Mouse (Mus musculus) thymus, postnatal 25 days (tissue): ENCODE measurements around the gene Gm45521.
"Not testable (repeated sequence)": the region's sequence is repeated elsewhere in the genome, so short reads cannot be mapped to it uniquely, and the experiment has no call there.

ENCODE experiments used
- DNase-seq: peaks from one replicate; pipeline ENCODE4 v3.0.0; 2022

Gm45521 gene

DNA sequence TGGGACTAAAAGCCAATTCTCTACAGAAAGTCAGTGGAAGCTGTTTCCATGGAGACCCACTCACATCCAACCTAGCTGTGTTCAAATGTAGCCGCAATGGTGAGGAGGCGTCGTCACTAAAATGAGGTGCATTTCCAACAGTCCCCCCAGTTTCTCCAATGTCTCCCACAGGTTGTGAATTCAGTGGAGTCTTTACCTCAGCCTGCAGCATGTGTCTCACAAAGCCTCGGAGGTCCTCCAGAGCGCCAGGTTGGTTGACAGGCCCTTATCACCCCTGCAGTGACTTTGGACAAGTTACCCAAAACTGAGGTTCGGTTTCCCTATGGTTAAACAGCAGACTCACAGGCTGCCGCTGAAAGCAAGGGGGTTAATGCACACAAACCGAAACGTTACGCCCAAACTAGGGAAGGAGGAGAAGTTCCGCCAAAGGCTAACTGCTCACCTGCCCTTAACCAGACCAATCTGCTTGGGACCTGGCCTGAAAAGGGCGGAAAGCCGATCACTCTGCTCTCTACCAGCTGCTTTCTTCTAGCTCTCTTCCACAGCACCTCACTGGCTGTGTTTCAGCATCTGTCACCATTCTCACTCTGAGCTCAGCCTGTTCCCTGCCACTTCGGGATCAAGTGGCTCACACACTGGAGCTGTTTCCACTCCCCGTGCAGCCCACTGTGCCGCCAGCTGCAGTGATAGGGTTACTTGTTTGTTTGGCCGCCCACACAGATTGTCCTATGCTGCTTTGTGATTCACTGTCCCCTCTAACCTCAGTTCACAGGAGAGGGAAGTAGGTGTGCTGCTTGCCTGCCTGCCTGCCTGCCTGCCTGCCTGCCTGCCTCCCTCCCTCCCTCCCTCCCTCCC is 44.0 kb downstream of the Gm45521 start:
- no peak for DNase-seq

DNA sequence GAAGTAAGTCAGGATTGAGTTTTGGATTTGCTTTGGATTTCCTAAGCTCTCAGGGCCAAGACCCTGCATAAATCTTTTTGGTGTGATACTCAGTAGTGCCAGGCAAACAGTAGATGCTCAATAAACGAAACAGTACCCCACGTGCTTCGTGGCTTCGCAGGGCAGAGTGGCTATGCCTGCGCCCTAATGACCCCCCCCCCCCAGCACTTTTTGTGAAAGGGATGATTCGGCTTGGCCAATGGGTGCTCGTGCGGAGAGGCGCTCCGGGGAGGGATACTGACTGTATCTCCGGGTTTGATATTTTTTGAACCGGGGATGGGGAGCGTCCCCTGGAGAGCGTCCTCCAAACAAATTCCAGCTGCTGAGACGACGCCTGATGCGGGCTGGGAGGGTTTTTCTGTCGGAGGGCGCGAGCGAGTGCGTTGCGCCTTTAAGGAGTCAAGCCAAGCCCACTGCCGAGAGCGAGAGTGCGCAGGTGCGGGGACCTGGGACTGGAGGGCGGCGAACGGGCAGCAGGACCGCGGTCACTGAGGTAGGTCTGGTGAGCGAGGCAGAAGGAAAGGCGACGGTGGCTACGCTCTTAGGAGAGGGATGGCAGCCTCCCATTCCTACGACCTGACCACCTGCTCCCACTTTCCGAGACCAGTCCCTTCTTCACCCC is 45.5 kb downstream of the Gm45521 start, which contains the start of gene Abhd6:
Gene Abhd6, plus strand, starts transcription at position 471 of the 661 bp plus-strand sequence.
- peak; percentile 81 for DNase-seq

DNA sequence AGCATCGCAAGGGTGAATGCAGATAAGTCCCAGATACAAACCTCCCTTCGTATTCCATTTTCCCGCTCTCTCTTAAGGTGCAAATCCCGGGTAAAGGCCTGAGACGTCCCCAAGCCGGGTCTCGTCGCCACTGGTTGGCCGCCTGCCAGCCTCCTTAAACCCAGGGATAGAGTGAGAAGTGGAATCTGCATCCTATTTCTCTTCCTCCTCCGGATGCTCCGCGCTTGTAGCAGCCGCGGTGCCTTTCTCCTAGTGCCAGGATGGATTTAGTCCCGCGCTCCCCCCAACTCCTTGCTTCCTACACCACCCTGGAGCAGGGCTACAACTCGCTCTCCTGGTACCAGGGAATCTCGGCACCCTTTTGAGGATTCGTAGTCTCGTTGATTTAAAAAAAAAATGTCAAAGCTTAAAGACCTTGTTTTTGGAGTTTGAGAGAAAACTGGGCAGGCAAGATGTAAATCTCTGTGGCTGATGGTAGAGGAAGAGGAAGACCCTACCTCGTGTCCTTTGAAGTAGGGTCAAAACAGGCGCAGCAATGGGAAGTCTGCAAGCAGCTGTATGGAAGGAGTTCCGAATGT is 46.1 kb downstream of the Gm45521 start:
- DNase-seq, result peak; percentile 14

DNA sequence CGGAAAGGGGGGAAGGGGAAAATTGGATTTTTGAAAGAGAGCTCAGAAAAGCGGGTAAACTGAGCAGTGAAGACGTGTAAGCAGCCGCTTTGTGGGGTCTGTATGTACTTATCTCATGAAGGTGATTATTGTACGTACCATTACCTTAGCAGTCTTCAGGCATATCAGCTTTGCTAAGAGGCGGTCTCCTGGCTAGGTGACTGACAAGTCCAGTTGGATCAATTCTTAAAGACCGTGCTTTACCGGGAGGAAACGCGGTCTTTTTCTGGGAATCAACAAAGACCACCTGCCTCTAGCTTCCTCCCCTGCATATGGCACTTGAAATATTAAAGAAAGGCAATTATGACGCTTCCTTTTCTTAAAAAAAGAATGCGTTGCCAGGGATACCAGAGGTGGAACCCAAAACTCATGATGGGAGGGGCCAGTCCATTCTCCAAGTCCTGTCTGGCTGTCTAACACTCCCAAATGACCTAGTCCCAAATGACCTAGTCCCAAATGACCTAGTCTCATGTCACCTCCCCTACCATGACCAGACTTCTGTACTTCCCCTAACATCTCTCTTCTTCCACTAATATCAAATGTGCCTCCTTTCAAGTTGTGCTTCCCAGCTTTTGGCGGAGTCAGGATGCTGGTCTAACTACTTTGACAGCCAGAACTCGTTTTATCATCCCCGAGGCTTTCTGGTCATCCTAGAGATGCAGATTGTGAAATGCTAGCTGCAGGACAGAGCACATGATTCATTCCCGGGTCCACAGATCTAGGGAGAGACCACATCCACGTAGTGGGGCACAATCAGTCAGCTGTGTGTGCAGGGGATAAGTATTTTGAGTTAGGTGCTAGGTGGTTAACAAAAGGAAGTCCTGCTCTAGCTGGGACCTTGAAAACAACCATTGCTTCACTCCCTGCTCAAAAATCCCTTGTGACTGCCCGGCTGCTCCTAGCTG is 46.9 kb downstream of the Gm45521 start:
- no peak for DNase-seq

DNA sequence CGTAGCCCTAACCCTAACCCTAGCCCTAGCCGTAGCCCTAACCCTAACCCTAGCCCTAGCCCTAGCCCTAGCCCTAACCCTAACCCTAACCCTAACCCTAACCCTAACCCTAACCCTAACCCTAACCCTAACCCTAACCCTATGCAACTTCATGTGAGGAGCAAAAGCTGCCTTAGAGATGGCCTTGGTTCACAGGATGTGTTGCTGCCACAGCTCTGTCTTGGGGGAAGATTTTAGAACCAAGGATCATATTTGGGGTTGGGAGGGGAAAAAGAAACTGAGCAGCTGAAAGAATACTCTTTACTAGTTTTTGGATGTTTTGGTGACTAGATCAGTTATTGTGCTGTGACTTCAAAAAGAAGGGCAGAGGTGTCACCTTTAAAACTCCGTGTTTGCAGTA is 49.0 kb downstream of the Gm45521 start:
- DNase-seq, result not testable (repeated sequence)

DNA sequence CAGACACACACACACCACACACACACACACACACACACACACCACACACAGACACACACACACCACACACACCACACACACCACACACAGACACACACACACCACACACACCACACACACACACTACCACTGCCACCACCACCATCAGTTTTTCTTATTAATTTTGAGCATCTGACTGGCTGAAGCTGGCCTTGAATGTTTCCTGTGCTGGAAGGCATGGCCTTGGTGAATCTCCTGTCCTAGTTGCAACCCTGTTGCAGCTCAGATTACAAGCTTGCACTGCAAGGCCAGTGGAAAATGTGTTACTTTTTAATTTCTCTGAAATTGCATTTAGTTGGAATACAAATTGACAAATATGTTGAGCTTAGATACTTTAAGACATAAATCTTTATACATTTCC is 50.0 kb downstream of the Gm45521 start:
- DNase-seq, result no peak

- no peak for DNase-seq
Observed at GRCm38 (mm10) chr14:8007486-8007885, 50.4 kb downstream of the Gm45521 start.

GRCm38 (mm10) chr14:8007923-8008322 is 50.8 kb downstream of the Gm45521 start:
- no peak for DNase-seq
